Mouse (Mus musculus): Measurements from ENCODE around the gene Crtap. TPM values are rescaled to one million over a fixed set of nuclear protein-coding genes. Genes with fewer than 3 reads are reported as not detected.

The Crtap gene
- polyA plus RNA-seq (2012; rRNA removed), result 86.3 and 98.7 TPM in 2 replicates

DNA sequence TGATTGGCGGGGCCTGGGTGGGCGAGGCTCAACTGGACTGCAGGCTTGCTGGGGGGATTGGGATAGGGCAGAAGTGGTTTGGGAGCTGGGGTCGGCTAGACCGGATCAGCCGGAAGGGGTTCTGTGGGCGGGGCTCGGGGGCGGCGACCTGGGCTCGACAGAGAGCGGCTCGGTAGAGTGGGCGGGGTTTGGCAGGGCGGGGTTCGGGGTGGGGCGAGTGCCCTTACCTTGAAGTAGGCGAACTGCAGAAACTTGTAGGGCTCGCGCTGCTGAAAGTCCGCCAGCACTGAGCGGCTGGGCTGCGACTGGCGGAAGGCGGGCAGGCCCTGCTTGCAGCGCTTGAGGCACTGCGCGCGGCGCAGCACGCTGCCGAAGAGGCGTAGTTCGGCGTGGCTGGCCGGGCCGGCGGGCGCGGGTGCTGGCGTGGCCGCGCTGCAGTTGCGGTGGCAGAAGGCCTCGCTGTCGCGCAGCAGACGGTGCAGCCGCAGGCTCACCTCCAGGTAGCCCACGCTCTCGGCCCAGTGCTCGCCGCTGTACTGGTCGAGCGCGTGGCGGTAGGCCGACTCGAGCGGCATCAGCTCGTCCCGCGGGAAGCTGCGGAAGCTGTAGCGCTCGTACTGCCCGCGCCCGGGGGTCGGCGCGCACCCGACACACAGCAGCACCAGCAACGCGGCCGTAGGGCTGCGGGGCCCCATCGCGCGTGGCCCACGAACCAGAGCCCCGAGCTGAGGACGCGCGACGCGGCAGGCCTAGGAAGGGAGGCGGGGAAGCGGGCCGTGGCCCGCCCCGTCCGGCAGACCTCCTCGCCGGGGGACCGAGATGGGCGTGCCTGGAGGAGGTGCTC lies at the start of gene Crtap:
Gene Crtap (minus strand): TSS at position 771 of the 844 bp plus-strand sequence.
- Histone ChIP-seq H3K27ac (ENCODE audit: insufficient read depth, low read depth, low read length) (peak within 1 kb of the TSS; percentile 74; the same call in 1 of the 2 replicates), H3K4me3 (ENCODE audit: insufficient read depth, low read depth, low read length) (peak within 1 kb of the TSS; percentile 76), H3K4me1 (ENCODE audit: control insufficient read depth, insufficient read depth, low read length) (no peaks in the 10 kb centered on the region; the same call in 1 of the 2 replicates), H3K36me3 (ENCODE audit: control insufficient read depth, insufficient read depth, low read length) (no peaks in the 10 kb centered on the region), H3K27me3 (replicated peaks; ENCODE audit: control insufficient read depth, insufficient read depth, low read length) (no peaks in the 10 kb centered on the region)
- 2% methylated on average over 96 of the region's 96 CpGs for WGBS
- no peak for TF ChIP-seq POLR2A (IDR thresholded peaks at IDR 0.05; ENCODE audit: low read depth, low read length)
- TF ChIP-seq CTCF (conservative IDR thresholded peaks at IDR 0.05; ENCODE audit: insufficient read depth, insufficient read length, low read depth, low read length), result no peak
- peak; percentile 83 for DNase-seq

DNA sequence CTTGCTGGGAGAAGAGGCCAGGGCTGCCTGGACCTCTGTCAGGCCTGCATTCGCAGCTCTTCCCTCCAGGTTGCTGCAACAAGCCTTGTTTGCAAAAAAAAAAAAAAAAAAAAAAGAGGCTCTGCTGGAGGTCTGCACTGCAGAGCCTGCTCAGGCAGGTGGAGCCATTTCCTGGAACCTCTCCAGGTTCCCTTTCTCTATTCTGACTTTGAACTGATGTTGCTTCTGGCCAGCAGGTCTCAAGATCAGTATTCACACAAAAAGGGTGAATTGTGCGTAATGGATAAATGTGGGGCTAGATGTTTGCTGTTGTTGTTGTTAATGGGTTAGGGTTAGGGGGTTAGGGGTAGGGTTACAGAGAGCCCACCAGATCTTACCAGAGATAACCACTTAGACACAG lies 45.2 kb upstream of the Crtap start:
- TF ChIP-seq POLR2A (IDR thresholded peaks at IDR 0.05; ENCODE audit: low read depth, low read length) (no peak), CTCF (conservative IDR thresholded peaks at IDR 0.05; ENCODE audit: insufficient read depth, insufficient read length, low read depth, low read length) (no peak; the same call in 1 of the 2 replicates)
- Histone ChIP-seq H3K36me3 (ENCODE audit: control insufficient read depth, insufficient read depth, low read length) (peaks cover 3% of the 10 kb centered on the region; the same call in 1 of the 2 replicates), H3K4me3 (ENCODE audit: insufficient read depth, low read depth, low read length) (no peak overlapping the region), H3K27me3 (replicated peaks; ENCODE audit: control insufficient read depth, insufficient read depth, low read length) (no peaks in the 10 kb centered on the region), H3K4me1 (ENCODE audit: control insufficient read depth, insufficient read depth, low read length) (no peaks in the 10 kb centered on the region), H3K27ac (ENCODE audit: insufficient read depth, low read depth, low read length) (no peak overlapping the region)
- WGBS, result 42% methylated on average over 2 of the region's 2 CpGs
- peak; percentile 57 for DNase-seq

DNA sequence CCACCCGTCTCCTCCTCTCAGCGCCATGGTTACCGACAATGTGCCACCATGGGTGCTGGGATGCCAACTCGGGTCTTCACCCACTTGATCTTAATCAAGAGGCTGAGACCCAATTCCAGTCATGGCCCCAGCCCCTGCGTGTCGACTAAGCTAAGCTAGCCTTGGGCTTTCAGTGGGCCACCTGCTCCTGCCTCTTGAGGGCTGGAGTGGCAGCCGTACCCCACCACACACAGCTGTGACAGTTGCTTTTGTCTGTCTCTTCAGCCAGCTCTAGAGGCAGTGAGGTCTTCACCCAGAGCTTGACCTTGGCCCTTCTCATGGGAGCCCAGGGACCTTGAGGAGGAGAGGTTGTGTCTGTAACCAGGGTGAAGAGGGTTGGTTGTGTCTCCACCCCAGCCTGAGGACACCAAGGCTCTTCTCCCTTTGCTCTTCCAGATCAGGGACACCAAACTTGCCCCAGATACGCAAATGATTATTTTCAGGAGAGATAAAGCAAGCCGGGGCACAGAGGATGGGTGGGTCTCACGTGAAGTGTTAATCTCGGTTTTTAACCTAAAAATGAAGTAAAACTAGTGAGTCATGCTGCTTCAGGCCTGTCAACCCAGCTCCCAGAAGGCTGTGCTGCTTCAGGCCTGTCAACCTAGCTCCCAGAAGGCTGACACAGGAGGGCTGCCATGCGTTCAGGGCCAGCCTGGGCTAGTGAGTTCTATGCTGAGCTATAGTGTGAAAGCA lies 37.8 kb upstream of the Crtap start:
- no peak overlapping the region for H3K4me3 ChIP-seq (ENCODE audit: insufficient read depth, low read depth, low read length)
- no peak overlapping the region for H3K27ac ChIP-seq (ENCODE audit: insufficient read depth, low read depth, low read length)
- no peaks in the 10 kb centered on the region for H3K4me1 ChIP-seq (ENCODE audit: control insufficient read depth, insufficient read depth, low read length)
- DNase-seq, result no peak
- H3K27me3 ChIP-seq (replicated peaks; ENCODE audit: control insufficient read depth, insufficient read depth, low read length), result no peaks in the 10 kb centered on the region
- WGBS, result 89% methylated on average over 12 of the region's 12 CpGs
- TF ChIP-seq POLR2A (IDR thresholded peaks at IDR 0.05; ENCODE audit: low read depth, low read length) (no peak), CTCF (conservative IDR thresholded peaks at IDR 0.05; ENCODE audit: insufficient read depth, insufficient read length, low read depth, low read length) (no peak)
- no peaks in the 10 kb centered on the region; the same call in 1 of the 2 replicates for H3K36me3 ChIP-seq (ENCODE audit: control insufficient read depth, insufficient read depth, low read length)

DNA sequence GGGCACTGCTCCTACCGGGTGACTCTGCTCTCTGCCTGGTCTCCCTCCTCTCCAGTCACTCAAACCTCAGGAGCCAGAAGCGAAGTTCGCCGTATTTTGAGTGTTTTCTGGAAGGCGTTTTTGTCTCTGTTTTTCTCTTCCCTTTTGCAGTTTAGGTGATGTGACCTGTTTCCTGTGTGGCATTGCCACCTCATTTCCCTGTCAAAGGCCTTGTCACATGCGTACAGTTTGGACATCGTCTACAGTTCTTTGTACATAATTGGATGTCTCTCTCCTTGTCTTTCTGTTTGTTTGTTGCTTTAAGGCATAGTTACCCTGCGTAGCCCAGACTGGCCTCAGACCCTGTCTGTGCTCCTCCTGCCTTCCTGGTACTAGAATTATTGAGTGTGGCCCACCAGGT lies 37.0 kb upstream of the Crtap start:
- 85% methylated on average over 8 of the region's 8 CpGs for WGBS
- Histone ChIP-seq H3K4me1 (ENCODE audit: control insufficient read depth, insufficient read depth, low read length) (no peaks in the 10 kb centered on the region), H3K27me3 (replicated peaks; ENCODE audit: control insufficient read depth, insufficient read depth, low read length) (no peaks in the 10 kb centered on the region), H3K27ac (ENCODE audit: insufficient read depth, low read depth, low read length) (no peak overlapping the region), H3K36me3 (ENCODE audit: control insufficient read depth, insufficient read depth, low read length) (no peaks in the 10 kb centered on the region; the same call in 1 of the 2 replicates), H3K4me3 (ENCODE audit: insufficient read depth, low read depth, low read length) (no peak overlapping the region)
- DNase-seq, result no peak
- TF ChIP-seq CTCF (conservative IDR thresholded peaks at IDR 0.05; ENCODE audit: insufficient read depth, insufficient read length, low read depth, low read length) (no peak), POLR2A (IDR thresholded peaks at IDR 0.05; ENCODE audit: low read depth, low read length) (no peak)

DNA sequence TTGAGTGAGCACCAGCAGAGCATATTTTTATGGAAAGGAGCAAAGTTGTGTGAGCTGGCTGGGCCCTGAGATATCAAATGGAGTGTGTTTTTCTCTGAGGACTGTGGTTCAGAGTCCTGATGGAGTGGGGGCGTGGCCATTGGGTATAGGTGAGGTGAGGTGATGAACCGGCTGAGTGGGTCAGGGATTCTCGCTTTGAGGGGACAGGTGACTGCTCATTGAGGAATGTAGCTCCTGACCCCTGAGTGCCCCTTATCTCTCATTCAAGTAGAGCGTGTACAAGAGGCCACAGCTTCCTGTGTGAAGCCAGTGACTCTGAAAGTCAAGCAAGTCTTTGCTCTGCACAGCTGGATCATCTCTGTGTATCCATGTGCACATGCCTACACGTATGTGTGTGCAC lies 35.7 kb upstream of the Crtap start:
- Histone ChIP-seq H3K36me3 (ENCODE audit: control insufficient read depth, insufficient read depth, low read length) (no peaks in the 10 kb centered on the region; the same call in 1 of the 2 replicates), H3K4me3 (ENCODE audit: insufficient read depth, low read depth, low read length) (no peak overlapping the region), H3K27me3 (replicated peaks; ENCODE audit: control insufficient read depth, insufficient read depth, low read length) (no peaks in the 10 kb centered on the region), H3K27ac (ENCODE audit: insufficient read depth, low read depth, low read length) (no peak overlapping the region), H3K4me1 (ENCODE audit: control insufficient read depth, insufficient read depth, low read length) (no peaks in the 10 kb centered on the region)
- WGBS, result 55% methylated on average over 5 of the region's 5 CpGs
- TF ChIP-seq CTCF (conservative IDR thresholded peaks at IDR 0.05; ENCODE audit: insufficient read depth, insufficient read length, low read depth, low read length), result no peak
- TF ChIP-seq POLR2A (IDR thresholded peaks at IDR 0.05; ENCODE audit: low read depth, low read length), result no peak
- no peak for DNase-seq

DNA sequence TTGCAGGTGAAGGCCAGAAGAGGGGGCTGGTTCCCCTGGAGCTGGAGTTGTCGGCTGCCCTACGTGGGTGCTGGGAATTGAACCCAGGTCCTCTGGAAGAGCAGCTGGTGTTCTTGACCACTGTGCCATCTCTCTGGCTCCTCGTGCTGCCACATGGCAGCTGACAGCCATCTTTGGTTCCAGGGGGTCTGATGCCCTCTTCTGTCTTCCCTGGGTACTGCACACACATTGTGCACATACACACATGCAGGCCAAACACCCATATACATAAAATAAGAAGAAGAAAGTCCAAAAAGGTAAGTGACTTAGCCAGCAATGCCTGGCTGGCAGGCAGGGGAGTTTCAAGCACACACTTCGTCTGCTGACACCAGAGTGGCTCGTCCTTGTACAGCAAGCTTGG lies 35.1 kb upstream of the Crtap start:
- Histone ChIP-seq H3K4me3 (ENCODE audit: insufficient read depth, low read depth, low read length) (no peak overlapping the region), H3K4me1 (ENCODE audit: control insufficient read depth, insufficient read depth, low read length) (no peaks in the 10 kb centered on the region), H3K36me3 (ENCODE audit: control insufficient read depth, insufficient read depth, low read length) (no peaks in the 10 kb centered on the region; the same call in 1 of the 2 replicates), H3K27me3 (replicated peaks; ENCODE audit: control insufficient read depth, insufficient read depth, low read length) (no peaks in the 10 kb centered on the region), H3K27ac (ENCODE audit: insufficient read depth, low read depth, low read length) (no peak overlapping the region)
- WGBS, result 98% methylated on average over 5 of the region's 5 CpGs
- DNase-seq, result no peak
- TF ChIP-seq POLR2A (IDR thresholded peaks at IDR 0.05; ENCODE audit: low read depth, low read length), result no peak
- TF ChIP-seq CTCF (conservative IDR thresholded peaks at IDR 0.05; ENCODE audit: insufficient read depth, insufficient read length, low read depth, low read length), result no peak

DNA sequence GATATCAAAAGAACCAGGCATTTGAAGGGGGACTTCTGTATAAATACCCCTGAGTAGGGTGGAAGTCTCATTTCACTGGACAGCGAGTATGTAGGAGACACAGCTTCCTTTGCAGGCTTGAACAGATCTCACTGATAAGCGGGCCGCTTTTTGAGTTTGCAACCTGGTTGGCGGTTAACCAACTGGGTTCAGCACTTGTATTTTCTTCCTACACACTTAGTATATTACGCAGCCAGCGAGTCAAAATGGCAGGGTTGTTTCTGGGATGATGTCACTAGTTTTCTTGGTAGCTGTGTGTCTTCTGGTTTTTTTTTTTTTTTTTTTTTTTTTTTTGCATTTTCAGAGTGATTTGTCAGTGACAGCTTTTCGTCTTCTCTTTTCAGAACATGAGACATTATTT lies 31.3 kb upstream of the Crtap start:
- TF ChIP-seq POLR2A (IDR thresholded peaks at IDR 0.05; ENCODE audit: low read depth, low read length) (no peak), CTCF (conservative IDR thresholded peaks at IDR 0.05; ENCODE audit: insufficient read depth, insufficient read length, low read depth, low read length) (no peak)
- DNase-seq, result no peak
- Histone ChIP-seq H3K36me3 (ENCODE audit: control insufficient read depth, insufficient read depth, low read length) (no peaks in the 10 kb centered on the region; the same call in 1 of the 2 replicates), H3K4me1 (ENCODE audit: control insufficient read depth, insufficient read depth, low read length) (peaks cover 7% of the 10 kb centered on the region; the same call in 1 of the 2 replicates), H3K4me3 (ENCODE audit: insufficient read depth, low read depth, low read length) (no peak overlapping the region), H3K27me3 (replicated peaks; ENCODE audit: control insufficient read depth, insufficient read depth, low read length) (no peaks in the 10 kb centered on the region), H3K27ac (ENCODE audit: insufficient read depth, low read depth, low read length) (no peak overlapping the region)
- WGBS, result 89% methylated on average over 7 of the region's 7 CpGs

Data from kidney, adult 2 months (tissue).